Mouse (Mus musculus) left cerebral cortex, adult 11 months (tissue): ENCODE data around the gene Arrb2.
A peak's percentile ranks its signal among the peaks of the same experiment; 100 is the strongest.
"Not testable (repeated sequence)": the region's sequence is repeated elsewhere in the genome, so short reads cannot be mapped to it uniquely, and the experiment has no call there.

Experiments
- DNase-seq: peaks from one replicate; pipeline ENCODE4 v3.0.0; 2022; ENCODE audit warnings: low spot score

Gene Arrb2

DNA sequence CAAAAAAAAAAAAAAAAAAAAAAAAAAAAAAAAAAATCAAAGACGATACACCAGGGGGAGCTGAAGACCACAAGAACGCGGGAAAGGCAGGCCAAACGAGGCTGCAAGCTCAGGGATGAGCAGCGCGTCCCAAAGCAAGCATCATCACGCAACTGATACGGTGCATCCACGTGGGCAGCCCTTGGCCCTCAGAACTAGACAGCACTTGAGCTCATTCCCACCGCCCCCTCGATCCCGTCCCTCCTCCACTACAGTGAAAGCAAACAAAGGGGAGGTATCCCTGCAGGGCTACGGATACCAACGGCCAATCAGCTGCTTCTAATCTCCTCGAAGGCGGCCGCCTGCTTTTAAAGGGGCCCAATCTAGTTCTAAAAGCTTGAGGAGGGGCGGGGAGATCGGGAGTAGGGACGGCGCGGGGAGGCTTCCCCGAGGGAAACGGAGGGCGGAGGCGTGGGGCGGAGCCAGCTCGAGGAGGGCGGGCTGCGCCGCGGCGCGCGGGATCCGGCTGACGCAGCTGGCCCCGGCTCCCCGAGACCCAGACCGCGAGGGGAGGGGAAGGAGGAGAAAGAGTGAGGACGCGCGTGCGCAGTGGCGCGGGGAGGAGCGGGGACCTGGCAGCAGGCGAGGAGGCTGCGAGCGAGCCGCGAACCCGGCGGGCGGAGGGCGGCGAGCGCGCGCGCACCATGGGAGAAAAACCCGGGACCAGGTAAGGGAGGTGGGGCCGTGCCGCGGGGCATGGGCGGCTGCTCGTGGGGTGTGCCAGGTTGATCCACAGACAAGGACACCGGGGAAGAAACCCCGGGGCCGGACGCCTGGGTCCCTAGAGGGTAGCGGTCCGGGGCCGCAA, at the start of gene Arrb2:
Gene Arrb2, plus strand, starts transcription at position 588 of the 847 bp plus-strand sequence.
- peak; percentile 96 for DNase-seq

DNA sequence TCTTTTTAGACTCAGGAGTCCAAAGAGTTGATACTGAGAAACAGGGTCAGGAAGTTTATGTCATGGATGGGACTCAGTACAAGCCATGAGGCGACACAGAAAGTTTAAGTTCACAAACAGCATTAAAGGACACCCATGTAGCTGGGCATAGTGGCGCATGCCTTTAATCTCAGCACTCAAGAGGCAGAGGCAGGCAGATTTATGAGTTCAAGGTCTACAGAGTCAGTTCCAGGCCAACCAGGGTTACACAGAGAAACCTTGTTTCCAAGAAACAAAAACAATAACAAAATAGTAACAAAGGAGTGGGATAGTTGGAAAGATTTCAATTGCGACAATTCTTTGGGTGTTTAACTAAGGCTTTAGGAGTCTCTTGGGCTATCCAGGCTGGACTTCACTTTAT, 48.3 kb upstream of the Arrb2 start:
- DNase-seq, result no peak

DNA sequence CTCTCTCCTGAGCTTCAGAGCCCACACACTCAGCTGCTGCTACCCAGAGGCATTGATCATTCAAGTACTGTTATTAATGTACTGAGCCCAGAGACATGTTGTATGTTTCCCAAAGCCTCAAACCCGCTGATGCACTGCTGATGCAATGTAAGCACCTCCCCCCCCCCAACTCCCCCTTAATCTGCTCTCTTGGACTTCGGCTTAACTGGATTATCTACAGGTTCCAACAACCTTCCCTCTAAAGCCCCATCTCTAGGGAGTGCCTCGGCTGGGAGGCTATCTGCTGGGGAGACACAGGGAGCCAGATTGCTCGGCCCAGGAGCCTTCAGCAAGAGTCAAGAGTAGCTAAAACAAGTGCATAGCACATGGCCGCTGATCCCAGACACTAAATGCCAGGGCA, 45.0 kb upstream of the Arrb2 start:
- DNase-seq, result no peak

DNA sequence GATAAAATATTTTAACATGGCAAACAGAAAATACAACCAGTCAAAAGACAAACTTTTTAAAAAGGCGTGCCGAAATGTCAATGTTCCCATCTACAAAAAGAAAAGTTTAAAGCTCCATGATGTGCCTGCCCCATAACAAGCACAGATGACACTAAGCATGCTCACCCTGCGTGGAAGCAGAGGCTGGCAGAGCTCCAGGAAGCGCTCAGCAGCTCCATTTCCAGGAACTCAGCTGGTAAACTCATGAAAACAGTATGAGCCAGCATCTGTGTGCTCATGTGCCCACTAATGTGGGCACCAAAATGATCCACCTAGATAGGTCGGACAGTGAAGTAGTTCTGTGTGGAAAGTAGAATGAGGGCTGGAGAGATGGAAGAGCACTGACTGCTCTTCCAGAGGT, 43.0 kb upstream of the Arrb2 start:
- no peak for DNase-seq

DNA sequence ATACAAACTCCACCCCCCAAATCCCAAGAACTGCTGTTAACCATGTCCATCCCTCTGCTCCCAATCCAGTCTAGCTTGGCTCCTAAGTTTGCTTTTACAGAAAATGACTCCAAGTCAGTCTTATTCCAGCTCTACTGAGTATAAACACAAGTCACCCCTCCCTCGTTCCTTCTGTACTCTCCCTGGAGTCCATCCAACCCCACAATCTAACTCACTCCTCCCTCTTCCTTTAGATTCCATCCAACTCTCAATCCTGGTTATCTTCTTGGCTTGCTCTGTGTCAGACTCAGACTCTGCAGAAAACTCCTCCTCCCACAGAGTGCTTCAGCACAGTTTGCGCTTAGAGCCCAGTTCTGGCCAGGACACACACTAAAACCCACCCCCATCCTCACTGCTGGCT, 28.8 kb upstream of the Arrb2 start:
- no peak for DNase-seq

DNA sequence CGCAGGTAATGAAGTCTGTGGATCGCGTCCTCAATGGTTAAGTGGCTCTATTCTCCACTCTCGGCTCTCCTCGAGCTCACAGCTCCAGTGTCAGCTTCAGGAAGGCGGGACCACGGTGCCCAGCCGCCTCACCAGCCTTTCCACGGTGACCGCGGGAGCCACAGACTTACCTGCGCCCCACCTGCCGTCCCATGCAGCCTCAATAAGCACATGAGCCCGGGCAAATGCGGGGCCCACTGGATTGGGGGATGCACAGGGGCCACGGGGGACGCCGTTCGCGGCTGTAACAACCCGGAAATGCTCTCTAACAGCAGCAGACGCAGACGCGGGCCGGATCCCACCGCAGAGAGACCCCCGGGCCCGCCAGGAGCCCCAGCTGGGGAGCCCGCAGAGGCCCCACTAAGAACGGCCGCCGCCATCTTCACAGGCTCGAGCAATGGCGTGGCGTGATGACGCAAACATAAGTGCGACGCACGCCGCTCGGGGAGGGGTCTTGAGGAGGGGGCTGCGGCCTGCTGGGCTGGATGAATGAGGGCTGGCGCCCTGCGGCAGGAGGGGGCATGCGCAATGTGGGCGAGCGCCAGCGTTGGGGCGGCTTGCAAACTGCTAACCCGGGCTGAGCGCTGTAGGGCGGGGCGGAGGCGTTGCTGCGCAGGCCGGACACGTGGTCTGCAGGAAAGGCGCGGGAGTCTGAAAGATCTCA, 22.7 kb upstream of the Arrb2 start, which contains the start of gene Pelp1:
Gene Pelp1, minus strand, starts transcription at position 438 of the 703 bp plus-strand sequence.
- peak; percentile 82 for DNase-seq

DNA sequence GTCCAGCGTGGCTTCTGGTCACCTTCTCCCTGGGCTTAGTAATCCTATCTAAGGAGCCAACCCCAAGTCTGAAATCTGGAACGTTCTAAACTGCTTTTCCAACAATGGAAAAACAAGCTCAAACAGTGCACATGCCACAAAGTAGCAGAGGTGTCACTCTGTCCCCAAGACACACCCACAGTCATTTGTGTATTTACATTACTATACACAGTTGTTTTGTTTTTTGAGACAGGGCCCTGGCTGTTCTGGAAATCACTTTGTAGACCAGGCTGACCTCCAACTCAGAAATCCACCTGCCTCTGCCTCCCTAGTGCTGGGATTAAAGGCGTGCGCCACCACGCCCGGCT, 22.2 kb upstream of the Arrb2 start:
- no peak for DNase-seq

DNA sequence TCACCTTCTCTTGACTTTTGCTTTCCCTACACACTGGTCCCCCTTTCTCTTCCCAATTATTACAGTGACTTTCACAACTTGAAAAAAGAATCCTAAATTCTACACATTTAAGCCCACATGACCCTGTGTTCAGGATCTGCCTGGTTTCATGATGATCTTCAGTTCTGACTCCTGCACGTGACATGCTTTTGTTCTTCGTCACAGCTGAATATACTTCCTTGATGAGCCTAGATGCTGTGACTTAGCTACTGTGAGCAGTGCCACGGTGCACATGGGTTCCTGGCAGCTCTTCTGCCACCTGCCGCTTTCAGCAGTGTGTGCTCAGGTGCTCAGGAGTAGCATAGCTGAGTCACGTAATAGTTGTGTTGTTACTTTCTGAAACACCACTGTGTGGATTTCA, 19.8 kb upstream of the Arrb2 start:
- no peak for DNase-seq

DNA sequence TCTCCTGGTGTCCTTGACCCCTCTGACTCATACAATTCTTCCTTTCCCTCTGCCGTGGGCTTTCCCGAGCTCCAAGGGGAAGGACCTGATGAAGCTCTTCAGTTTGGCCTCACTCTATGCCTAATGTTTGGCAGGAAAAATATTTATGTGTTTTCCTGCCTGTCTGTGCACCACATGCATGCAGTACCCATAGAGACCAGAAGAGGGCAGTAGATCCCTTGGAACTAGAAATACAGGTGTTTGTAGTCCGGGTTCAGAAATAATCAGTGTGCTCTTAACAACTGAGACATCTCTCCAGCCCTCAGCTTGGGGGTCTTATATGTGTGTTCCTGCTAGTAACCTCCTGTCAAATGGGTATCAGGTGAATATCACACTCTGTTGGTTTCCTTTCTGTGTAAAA, 18.5 kb upstream of the Arrb2 start:
- peak; percentile 65 for DNase-seq

DNA sequence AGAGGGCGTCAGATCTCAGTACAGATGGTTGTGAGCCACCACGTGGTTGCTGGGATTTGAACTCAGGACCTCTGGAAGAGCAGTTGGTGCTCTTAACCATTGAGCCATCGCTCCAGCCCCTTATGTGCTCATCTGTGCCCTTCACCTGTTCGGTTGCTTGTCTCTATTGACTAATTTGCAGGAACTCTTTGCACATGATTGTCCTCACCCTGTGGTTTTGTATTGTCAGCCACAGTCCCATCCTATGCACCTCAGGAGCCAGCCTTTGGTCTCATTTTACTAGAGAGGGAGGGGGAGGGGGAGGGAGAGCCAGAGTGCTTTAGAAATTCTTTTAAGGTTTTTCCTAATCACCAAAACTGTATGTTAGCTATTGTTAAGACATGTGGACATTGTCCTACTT, 14.2 kb upstream of the Arrb2 start:
- no peak for DNase-seq

DNA sequence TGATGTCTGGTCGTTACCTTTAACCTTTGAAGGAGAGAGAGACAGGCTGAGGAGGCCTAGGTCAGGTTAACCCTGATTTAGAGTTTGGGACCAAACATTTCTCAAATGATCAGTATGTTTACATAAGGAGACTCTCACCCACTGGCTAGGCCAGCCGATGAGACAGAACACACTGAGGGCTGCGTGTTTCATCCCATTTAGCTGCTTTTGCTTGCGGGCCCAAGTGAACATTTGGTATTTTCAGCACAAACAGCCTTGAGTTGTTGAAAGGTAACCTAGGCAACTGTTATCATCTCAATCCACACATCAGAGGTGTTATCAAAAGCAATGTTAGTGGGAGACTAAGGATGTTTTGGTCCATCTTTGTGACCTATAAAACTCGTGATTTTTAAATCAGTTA, 12.9 kb upstream of the Arrb2 start:
- DNase-seq, result no peak

DNA sequence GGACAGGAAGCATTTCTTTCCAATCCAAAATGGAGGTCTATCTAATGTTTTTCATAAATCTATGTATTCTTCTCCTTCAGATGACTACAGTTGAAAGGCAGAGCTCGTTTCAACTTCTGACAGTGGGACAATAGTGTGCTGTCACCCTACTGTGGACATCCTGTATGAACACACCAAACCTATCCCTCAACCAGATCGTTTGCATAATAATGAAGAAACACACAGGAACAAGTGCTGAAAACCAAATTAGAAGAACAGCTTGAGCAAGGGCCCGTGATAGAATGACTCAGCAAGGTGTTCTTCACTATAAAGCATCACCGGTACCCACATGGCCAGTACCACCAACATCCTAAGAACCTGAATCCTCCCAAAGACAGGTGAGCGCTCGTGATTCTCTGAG, 5.8 kb upstream of the Arrb2 start:
- not testable (repeated sequence) for DNase-seq

DNA sequence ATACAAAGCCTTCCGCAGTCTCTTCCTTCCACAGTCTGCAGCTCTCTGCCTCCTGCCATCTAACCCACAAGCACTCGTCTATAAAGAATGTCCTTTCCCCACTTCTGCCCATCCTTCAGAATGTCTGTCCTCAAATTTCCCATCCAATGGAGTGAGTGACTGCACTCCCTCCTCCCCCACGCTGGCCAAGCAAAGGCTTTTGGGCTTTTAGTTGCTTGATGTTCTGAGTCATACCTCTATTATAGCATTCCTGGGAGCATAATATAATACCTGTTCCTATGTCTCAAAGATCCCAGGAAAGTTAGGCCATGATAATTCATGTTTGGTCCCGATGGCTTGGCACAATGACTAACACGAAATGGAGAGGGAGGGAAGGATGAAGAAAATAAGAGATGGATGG, 861 bp upstream of the Arrb2 start:
- DNase-seq, result no peak

DNA sequence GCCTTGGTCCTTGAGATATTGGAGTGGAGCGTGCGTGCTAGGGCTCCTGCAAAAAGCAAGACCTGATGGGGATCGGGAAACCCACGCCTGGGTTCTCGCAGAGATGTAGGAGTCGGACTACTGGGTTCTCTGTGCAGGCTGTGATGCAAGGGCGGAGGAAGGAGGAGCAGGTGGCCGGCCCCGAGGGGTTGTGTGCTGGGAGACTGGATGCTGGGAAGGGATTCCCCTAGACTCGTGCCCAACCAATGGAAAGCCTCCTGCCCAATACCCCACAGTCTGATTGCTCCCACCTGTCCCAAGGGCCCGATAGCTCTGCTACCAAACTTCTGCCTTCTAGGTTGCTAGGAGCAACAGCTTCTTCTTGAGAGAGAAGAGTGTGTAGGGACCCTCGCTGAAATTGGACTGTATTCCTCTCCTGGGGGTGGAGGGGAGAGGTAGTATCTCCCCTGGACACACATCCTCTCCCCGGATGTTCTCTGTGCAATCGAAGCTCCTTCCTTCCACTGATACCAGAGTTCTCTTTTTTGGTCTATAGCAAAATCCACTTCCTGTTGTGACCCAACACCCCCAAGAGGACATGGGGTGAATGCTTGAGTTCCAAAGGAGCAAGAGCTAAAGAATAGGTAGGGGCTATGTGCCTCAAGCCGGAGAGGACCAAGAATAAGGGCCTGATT, 597 bp downstream of the Arrb2 start:
- DNase-seq, result no peak

DNA sequence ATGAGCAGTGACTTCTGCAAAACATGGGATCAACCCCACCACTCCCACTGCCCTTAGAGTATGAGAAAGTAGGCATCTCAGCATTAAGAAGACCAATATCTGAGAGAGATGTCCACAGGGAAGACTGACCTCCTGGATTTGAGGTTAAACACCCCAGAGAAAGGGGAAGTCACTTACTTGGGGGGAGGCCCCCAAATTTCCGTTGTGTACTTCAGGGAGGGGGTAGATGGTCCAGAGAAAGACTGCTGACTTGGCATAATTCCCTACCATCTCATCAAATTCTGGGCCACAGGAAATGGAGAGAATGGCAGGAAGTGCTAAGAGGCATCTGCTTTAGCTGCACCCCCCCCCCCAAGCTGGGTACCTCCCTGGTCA, 1.1 kb downstream of the Arrb2 start:
- DNase-seq, result no peak

DNA sequence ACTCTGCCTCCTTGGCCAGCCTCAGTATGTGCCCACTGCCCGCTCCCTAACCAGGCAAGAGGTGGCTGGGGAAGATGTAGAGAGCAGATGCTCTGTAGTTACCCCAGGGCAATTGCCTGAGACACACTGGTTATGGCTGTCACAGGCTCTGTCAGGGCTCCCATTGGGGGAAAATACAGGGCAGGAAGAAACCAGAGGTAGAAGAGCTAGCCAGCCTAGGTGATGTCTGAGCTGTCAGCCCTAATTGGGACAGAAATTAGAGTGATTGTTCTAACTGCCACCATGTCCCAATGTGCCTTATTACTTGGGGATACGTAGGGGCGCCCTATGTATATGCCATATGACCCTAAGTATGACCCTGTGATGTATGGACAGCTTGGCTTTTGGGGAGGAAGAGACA, 1.5 kb downstream of the Arrb2 start:
- no peak for DNase-seq

DNA sequence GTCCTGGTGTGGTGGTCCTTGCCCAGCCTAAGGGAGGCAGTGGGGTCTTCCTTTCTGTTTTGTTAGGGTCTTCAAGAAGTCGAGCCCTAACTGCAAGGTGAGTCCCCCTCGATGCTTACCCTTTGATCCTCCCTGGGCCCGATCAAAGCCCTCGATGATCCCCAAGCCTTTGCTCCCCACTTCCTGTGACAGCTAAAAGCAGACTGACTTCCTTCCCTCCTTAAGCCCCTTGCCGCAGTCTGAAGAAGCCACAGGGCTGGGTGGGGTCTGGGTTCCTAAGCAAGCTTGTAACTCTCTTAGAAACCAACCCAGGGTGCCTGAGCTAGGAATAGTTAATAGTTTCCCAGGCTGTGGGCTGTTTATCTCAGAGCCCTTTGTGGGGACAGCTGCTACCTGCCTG, 3.0 kb downstream of the Arrb2 start:
- no peak for DNase-seq

DNA sequence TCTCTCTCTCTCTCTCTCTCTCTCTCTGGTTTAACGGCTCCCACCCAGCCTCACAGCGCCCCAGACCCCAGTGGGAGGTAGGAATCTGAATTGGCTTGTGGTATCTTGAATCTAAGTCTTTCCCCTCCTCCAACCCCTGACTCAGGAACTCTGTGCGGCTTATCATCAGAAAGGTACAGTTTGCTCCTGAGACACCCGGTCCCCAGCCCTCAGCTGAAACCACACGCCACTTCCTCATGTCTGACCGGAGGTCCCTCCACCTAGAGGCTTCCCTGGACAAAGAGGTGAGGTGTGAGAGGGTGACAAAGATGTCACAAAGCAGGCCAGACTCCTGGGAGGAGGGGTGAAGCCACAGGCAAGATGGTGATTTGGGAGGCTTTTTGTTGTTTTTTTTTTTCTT, 5.0 kb downstream of the Arrb2 start:
- DNase-seq, result no peak

DNA sequence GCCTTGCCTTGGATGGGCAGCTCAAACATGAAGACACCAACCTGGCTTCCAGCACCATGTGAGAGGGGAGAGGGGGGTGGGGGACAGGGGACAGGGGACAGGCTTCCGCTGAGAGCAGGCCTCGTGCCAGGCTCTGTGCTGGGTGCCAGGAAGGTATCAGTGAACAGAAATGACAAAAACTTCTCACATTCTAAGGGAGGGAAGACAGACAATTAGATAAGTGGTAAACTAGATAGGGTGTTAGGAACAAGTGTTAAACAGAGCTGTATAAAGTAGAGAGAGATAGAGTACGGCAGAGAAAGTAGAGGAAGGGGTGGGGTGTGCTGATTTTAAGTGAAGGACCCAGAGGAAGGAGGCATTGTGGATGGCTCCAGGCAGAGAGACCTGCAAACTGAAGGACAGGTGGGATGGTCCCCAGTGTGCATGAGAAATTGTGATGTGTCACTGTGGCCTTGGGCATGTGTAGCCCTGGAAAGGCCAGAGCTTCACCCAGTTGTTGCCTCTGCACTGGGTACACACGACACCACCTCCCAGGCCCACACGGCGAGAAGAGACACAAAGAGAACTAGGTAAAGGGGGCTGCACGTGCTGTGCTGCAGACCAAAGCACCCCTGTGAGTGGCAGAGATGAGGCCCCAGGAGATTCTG, 6.4 kb downstream of the Arrb2 start:
- no peak for DNase-seq

DNA sequence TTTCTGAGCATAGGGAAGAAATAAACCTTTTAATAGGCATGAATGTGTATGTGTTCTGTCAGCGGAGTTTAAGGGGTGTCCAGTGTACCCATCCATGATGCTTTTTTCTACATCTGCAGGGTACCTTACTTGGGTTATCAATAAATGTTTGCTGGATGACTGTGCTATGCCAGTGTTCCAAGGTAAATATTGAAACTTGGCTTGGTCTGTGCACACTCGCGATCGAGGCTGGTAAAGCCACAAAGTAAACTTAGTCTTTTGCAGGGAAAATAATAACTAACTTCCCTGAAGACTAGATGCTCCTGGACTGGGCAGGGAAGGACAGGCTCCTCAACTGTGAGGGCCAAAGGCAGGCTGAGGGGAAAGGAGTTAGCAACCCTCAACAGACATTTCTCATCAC, 8.2 kb downstream of the Arrb2 start:
- DNase-seq, result no peak

DNA sequence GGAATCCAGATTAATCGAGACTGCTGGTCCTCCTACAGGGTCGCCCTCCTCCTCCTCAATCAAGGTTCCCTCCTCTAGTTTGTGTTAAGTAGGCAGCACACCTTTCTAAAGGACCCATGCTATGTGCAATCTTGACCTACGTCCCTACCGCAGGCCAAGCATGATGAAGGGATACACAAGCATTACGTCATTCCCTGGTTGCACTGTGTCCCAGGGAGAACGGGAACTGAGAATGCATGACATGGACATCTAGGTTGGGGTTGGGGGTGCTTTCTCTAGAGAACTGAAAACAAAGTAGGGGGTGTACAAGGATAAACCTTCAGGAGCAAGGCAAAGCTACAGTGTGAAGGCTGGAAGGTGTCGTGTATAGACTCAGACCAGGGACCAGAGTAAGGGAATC, 9.4 kb downstream of the Arrb2 start:
- DNase-seq, result no peak

DNA sequence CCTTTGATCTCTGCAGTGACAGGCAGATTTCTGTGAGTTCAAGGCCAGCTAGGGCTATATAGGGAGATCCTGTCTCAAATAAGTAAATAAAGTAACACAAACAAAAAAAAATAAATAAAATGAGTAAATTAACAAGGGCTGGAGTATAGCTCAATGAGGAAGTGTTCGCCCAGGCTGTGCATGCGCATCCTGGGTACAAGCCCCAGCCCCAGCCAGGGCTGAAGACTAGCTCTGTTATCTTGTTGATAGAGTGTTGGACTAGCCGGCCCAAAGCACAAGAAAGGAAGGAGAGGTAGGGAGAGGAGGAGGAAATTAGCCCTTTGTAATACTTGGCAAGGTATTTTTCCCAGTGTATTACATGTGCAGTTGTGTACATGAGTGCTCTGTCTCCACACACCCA, 11.5 kb downstream of the Arrb2 start:
- no peak for DNase-seq

DNA sequence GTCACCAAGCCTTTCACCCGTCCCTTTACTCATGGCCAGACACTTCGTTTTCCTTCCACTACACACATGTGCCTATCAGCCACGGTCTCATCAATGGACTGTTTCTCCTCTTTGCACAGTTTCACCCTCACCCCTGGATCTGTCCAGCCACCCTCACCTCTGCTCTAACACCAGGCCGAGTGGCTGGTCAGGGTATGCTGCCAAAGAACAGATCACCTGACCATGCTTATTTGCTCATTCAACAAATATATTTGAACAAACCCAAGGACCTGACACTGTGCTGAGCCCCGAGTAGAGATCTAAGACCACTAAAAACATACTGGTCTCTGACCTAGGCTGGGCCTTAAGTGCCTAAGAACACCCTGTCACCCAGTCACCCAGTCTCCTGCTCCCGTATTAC, 12.2 kb downstream of the Arrb2 start:
- DNase-seq, result no peak
